Mouse (Mus musculus): ENCODE measurements around the gene Gm4177.
"Not testable (repeated sequence)": the region's sequence is repeated elsewhere in the genome, so short reads cannot be mapped to it uniquely, and the experiment has no call there.

DNA sequence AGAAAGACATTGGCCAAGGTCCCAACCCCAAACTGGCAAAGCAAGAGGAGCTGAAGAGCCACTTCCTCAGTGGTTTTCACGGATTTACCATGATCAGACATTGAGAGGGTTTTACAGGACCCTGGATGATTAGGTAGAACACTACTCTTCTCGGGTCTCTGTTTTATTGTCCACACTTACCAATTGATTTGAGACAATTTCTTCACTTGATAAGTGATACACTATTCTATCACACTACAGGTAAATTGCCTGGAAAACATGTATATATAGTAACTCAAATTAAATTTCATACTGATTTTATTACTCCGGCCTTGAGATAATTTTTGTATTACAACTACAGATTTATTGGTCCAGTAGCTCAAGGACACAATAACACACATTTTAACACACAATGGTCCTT is at the start of gene Gm4177:
- TF ChIP-seq HCFC1 (IDR thresholded peaks at IDR 0.05; ENCODE audit: borderline replicate concordance, insufficient read depth, low read length); MAFK (IDR thresholded peaks at IDR 0.05; ENCODE audit: insufficient read depth, low read depth, low read length): not testable (repeated sequence)

Data from ES-E14 (cell line).